Mouse (Mus musculus) MEL-GATA-1-ER (cell line): ENCODE data around the gene Rap1gap2.

Experiments
- DNase-seq: peaks from one replicate; pipeline ENCODE4 v3.0.0-alpha.2; 2012; ENCODE audit warnings: low read depth; ENCODE audit errors: extremely low read depth

The Rap1gap2 gene

GRCm38 (mm10) chr11:74464181-74464977 is 146.3 kb downstream of the Rap1gap2 start:
- DNase-seq, result no peak

- DNase-seq, result no peak
Observed at GRCm38 (mm10) chr11:74462651-74463050, 148.1 kb downstream of the Rap1gap2 start.

GRCm38 (mm10) chr11:74459651-74460050 is 151.1 kb downstream of the Rap1gap2 start:
- no peak for DNase-seq

- DNase-seq, result no peak
Observed at GRCm38 (mm10) chr11:74458400-74458799, 152.3 kb downstream of the Rap1gap2 start.

GRCm38 (mm10) chr11:74457194-74457593 is 153.5 kb downstream of the Rap1gap2 start:
- DNase-seq, result no peak

- no peak for DNase-seq
Observed at GRCm38 (mm10) chr11:74448556-74448955, 162.2 kb downstream of the Rap1gap2 start.

- DNase-seq, result no peak
Observed at GRCm38 (mm10) chr11:74447991-74448403, 162.7 kb downstream of the Rap1gap2 start.

GRCm38 (mm10) chr11:74445591-74445990 is 165.1 kb downstream of the Rap1gap2 start:
- DNase-seq, result no peak

- no peak for DNase-seq
Observed at GRCm38 (mm10) chr11:74443924-74444256, 166.8 kb downstream of the Rap1gap2 start.

- no peak for DNase-seq
Observed at GRCm38 (mm10) chr11:74443147-74443923, 167.4 kb downstream of the Rap1gap2 start.

- DNase-seq, result no peak
Observed at GRCm38 (mm10) chr11:74442396-74442795, 168.3 kb downstream of the Rap1gap2 start.

- DNase-seq, result no peak
Observed at GRCm38 (mm10) chr11:74440112-74440511, 170.6 kb downstream of the Rap1gap2 start.

- no peak for DNase-seq
Observed at GRCm38 (mm10) chr11:74439202-74439601, 171.5 kb downstream of the Rap1gap2 start.

GRCm38 (mm10) chr11:74438249-74438648 is 172.5 kb downstream of the Rap1gap2 start:
- DNase-seq, result no peak

GRCm38 (mm10) chr11:74435366-74435765 is 175.3 kb downstream of the Rap1gap2 start:
- DNase-seq, result no peak

- no peak for DNase-seq
Observed at GRCm38 (mm10) chr11:74433000-74433399, 177.7 kb downstream of the Rap1gap2 start.

GRCm38 (mm10) chr11:74429798-74430529 is 180.8 kb downstream of the Rap1gap2 start:
- no peak for DNase-seq

- no peak for DNase-seq
Observed at GRCm38 (mm10) chr11:74426306-74426705, 184.4 kb downstream of the Rap1gap2 start.

- DNase-seq, result no peak
Observed at GRCm38 (mm10) chr11:74422019-74422418, 188.7 kb downstream of the Rap1gap2 start.

GRCm38 (mm10) chr11:74421151-74421550 is 189.6 kb downstream of the Rap1gap2 start:
- no peak for DNase-seq

- no peak for DNase-seq
Observed at GRCm38 (mm10) chr11:74419601-74420000, 191.1 kb downstream of the Rap1gap2 start.

GRCm38 (mm10) chr11:74415736-74416135 is 195.0 kb downstream of the Rap1gap2 start:
- DNase-seq, result no peak
